ENCODE assay signal across 17 mouse cellular contexts in the genomic region with DNA sequence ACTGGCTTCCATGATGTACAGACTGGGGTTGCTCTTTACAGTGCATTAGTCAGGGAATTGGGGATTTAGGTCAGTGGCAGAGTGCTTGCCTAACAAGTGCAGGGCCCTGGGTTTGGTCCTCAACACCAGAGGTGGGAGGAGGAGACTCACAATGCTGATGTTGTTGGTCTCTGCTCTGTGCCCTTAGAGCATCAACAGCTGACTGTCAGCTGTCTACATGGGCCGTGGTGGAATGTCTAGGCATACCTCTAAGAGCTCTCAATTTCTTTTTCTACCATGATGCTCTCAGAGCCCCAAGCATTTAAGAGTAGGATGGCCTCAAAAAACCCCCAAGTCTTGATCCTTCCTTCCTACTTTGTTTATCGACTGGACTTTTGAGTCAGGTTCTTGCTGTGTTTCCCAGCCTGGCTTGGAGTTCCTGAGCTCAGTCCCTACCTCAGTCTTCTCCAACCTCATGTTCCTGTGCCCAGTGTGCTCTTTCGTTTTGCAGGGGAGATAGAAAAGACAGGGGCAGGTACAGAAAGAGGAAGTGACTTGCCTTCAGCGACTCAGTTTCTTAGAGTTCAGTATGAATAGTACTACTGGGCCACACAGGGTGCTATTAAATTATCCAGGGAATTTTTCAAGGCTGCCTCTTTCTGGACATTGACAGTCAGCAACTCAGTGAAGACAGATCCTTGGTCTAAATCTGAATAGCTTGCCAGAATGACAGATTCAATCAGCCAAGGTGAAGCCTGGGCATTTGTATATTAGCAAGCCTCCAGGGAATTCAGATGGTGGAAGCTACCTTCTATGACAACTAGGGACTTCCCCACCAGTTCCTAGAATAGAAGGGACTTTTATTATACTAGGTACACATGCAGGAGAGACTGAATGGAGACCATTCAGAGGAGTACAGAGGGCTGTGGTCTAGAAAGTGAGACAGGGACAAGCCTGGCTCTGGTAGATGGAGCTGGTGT. TPM values are rescaled to one million over a fixed set of nuclear protein-coding genes. Genes with fewer than 3 reads are reported as not detected.
DNase-seq lines count a peak whose midpoint lies in the region; ATAC-seq and TF ChIP-seq lines count a peak whose summit lies in the region.
"Had no signal": no experiment of that assay in that cellular context is flagged by ENCODE, and none has a peak within 500 bp of the region (broad histone marks: within the 10 kb centered on the region; RNA-seq: fewer than 3 reads in every experiment).

No protein-coding gene starts in this region.

- H3K79me2 ChIP-seq in myocyte (ENCODE audit: control insufficient read depth, insufficient read depth) = no peaks in the 10 kb centered on the region

- H3K4me3 ChIP-seq in bone marrow, adult 2 months (replicated peaks; ENCODE audit: control insufficient read depth, low read depth, low read length) = no peak overlapping the region
- H3K4me3 ChIP-seq in myocyte = no peak overlapping the region
- no peak overlapping the region for H3K4me3 ChIP-seq in midbrain, embryonic 16.5 days (ENCODE audit: low read depth, low read length)
- H3K4me3 ChIP-seq: embryonic facial prominence, embryonic 10.5 days; forebrain, embryonic 13.5 days; hindbrain, embryonic 13.5 days; kidney, embryonic 15.5 days; liver, embryonic 12.5 days; lung, embryonic 15.5 days; midbrain, embryonic 13.5 days had no signal

- WGBS in bone marrow, adult 2 months = 20% methylated on average over 4 of the region's 4 CpGs
- WGBS in midbrain, embryonic 16.5 days = 76% methylated on average over 4 of the region's 4 CpGs

- no peak overlapping the region for H3K9ac ChIP-seq in midbrain, embryonic 16.5 days (ENCODE audit: low read depth, low read length)
- H3K9ac ChIP-seq: forebrain, embryonic 13.5 days; hindbrain, embryonic 13.5 days; kidney, embryonic 15.5 days; liver, embryonic 12.5 days; lung, embryonic 15.5 days; midbrain, embryonic 13.5 days had no signal

- no peak overlapping the region for H3ac ChIP-seq in myocyte (ENCODE audit: control insufficient read depth, insufficient read length)

- no peak for ATAC-seq in midbrain, embryonic 16.5 days
- ATAC-seq: forebrain, embryonic 13.5 days; liver, embryonic 12.5 days; midbrain, embryonic 13.5 days had no signal

- no peak for TF ChIP-seq CTCF in bone marrow, adult 2 months (IDR thresholded peaks at IDR 0.05; ENCODE audit: control insufficient read depth, insufficient read depth, low read length)

- no peak overlapping the region for H3K4me2 ChIP-seq in myocyte (ENCODE audit: low read depth)
- no peak overlapping the region for H3K4me2 ChIP-seq in midbrain, embryonic 16.5 days (ENCODE audit: low read length)
- H3K4me2 ChIP-seq: forebrain, embryonic 13.5 days; hindbrain, embryonic 13.5 days; kidney, embryonic 15.5 days; liver, embryonic 12.5 days; lung, embryonic 15.5 days; midbrain, embryonic 13.5 days had no signal

- peak overlapping the region; percentile 43; the same call in 1 of the 2 replicates for H3K27ac ChIP-seq in bone marrow, adult 2 months (ENCODE audit: control insufficient read depth, insufficient read depth, low read depth, low read length, poor library complexity)
- H3K27ac ChIP-seq in midbrain, embryonic 16.5 days (ENCODE audit: low read length) = no peak overlapping the region
- H3K27ac ChIP-seq: embryonic facial prominence, embryonic 10.5 days; forebrain, embryonic 13.5 days; hindbrain, embryonic 13.5 days; kidney, embryonic 15.5 days; liver, embryonic 12.5 days; lung, embryonic 15.5 days; macrophage; midbrain, embryonic 13.5 days had no signal

- H3K4me1 ChIP-seq in bone marrow, adult 2 months (ENCODE audit: control insufficient read depth, insufficient read depth, low read length) = peaks cover 4% of the 10 kb centered on the region; the same call in 1 of the 2 replicates
- H3K4me1 ChIP-seq in midbrain, embryonic 16.5 days (ENCODE audit: control insufficient read depth, insufficient read depth, low read length) = no peaks in the 10 kb centered on the region
- H3K4me1 ChIP-seq: forebrain, embryonic 13.5 days; hindbrain, embryonic 13.5 days; kidney, embryonic 15.5 days; liver, embryonic 12.5 days; lung, embryonic 15.5 days had no signal

- H3K27me3 ChIP-seq in myocyte (ENCODE audit: control insufficient read depth, insufficient read depth, insufficient read length) = no peaks in the 10 kb centered on the region
- no peaks in the 10 kb centered on the region for H3K27me3 ChIP-seq in midbrain, embryonic 16.5 days (ENCODE audit: control insufficient read depth, insufficient read depth, low read depth, low read length)
- H3K27me3 ChIP-seq: forebrain, embryonic 13.5 days; hindbrain, embryonic 13.5 days; kidney, embryonic 15.5 days; lung, embryonic 15.5 days had no signal

- peaks cover 16% of the 10 kb centered on the region for H3K36me3 ChIP-seq in myocyte (ENCODE audit: control insufficient read depth, insufficient read depth)
- no peaks in the 10 kb centered on the region for H3K36me3 ChIP-seq in midbrain, embryonic 16.5 days (ENCODE audit: control insufficient read depth, insufficient read depth, low read length)
- H3K36me3 ChIP-seq: embryonic facial prominence, embryonic 10.5 days; hindbrain, embryonic 13.5 days; kidney, embryonic 15.5 days; liver, embryonic 12.5 days; lung, embryonic 15.5 days; midbrain, embryonic 13.5 days had no signal

- DNase-seq in A20 (ENCODE audit: low read depth, low spot score) = peak; percentile 77
- DNase-seq in CD4-positive helper T cell, adult 2 months (ENCODE audit: low read depth, low spot score) = peak; percentile 17
- DNase-seq in T-cell, adult 2 months (ENCODE audit: low spot score) = no peak
- no peak for DNase-seq in heart, adult 9 months (ENCODE audit: low spot score in 2 of 2)
- DNase-seq: cerebellum, postnatal 36 days; heart, postnatal 10 days had no signal

- no peaks in the 10 kb centered on the region for H3K9me3 ChIP-seq in midbrain, embryonic 16.5 days (replicated peaks; ENCODE audit: control insufficient read depth, low read length, poor library complexity, severe bottlenecking)
- H3K9me3 ChIP-seq: embryonic facial prominence, embryonic 10.5 days; forebrain, embryonic 13.5 days; hindbrain, embryonic 13.5 days; kidney, embryonic 15.5 days; liver, embryonic 12.5 days; lung, embryonic 15.5 days; midbrain, embryonic 13.5 days had no signal

- TF ChIP-seq POLR2A in bone marrow, adult 2 months (IDR thresholded peaks at IDR 0.05; ENCODE audit: borderline replicate concordance, control insufficient read depth, low read depth, low read length) = no peak
- TF ChIP-seq POLR2A in myocyte (IDR thresholded peaks at IDR 0.05; ENCODE audit: insufficient read length, low read depth) = no peak

TF ChIP-seq in myocyte, 11 proteins besides CTCF, POLR2A, EP300 and RAD21:
- TF ChIP-seq E2F4 (IDR thresholded peaks at IDR 0.05; ENCODE audit: insufficient read depth) (no peak), POLR2AphosphoS2 (IDR thresholded peaks at IDR 0.05; ENCODE audit: insufficient read length, low read depth) (peak; percentile 38), CEBPB (IDR thresholded peaks at IDR 0.05; ENCODE audit: insufficient read depth, poor library complexity, severe bottlenecking) (no peak), MAX (IDR thresholded peaks at IDR 0.05; ENCODE audit: low read depth) (no peak), USF1 (IDR thresholded peaks at IDR 0.05; ENCODE audit: low read depth) (no peak), TCF12 (IDR thresholded peaks at IDR 0.05; ENCODE audit: insufficient read depth, poor library complexity, severe bottlenecking) (no peak), TCF3 (IDR thresholded peaks at IDR 0.05; ENCODE audit: insufficient read length, low read depth) (peak; percentile 24), SRF (IDR thresholded peaks at IDR 0.05; ENCODE audit: control insufficient read depth, insufficient read length, low read depth) (no peak), MYOD1 (IDR thresholded peaks at IDR 0.05; ENCODE audit: control insufficient read depth in 1 of 3, insufficient read length in 2 of 3, low read depth in 2 of 3) (peak in 2 of 3 experiments; percentile 26 to 79), REST (IDR thresholded peaks at IDR 0.05; ENCODE audit: insufficient read depth, insufficient read length) (no peak), MYOG (IDR thresholded peaks at IDR 0.05; ENCODE audit: control insufficient read depth in 1 of 3, insufficient read depth in 1 of 3, insufficient read length in 2 of 3, low read depth in 2 of 3) (peak in 2 of 3 experiments; percentile 40 to 79)

RNA-seq across cellular contexts. Expression of a gene that starts 22.3 kb away (rescaled TPM):
- 47.8 and 49.6 TPM in 2 replicates for polyA plus RNA-seq in bone marrow, adult 2 months (2011; ENCODE audit: insufficient read depth, insufficient read length, low replicate concordance, missing spikeins)
- polyA plus RNA-seq in myocyte (2012; fragmentation: generic; extraction: Trizol) = 8.4 TPM
- 65.1 and 69.8 TPM in 2 replicates for polyA plus RNA-seq in midbrain, embryonic 16.5 days (2015; fragmentation: Nextera tagmentation; extraction: Ambion mirVana)

Comparison
In these comparisons a context has a peak if more than half of its experiments do, and no peak if none do; other contexts are left out.
1. DNase-seq: peak in A20 (single experiment) and CD4-positive helper T cell, adult 2 months (single experiment); none in T-cell, adult 2 months (single experiment) and heart, adult 9 months (0 of 2).